Mouse (Mus musculus): ENCODE measurements around the gene Hhex. TPM values are rescaled to one million over a fixed set of nuclear protein-coding genes. Genes with fewer than 3 reads are reported as not detected.

Hhex gene
- polyA plus RNA-seq, 1 experiment, result 42.5 TPM

GRCm38 (mm10) chr19:37442524-37443286 is 8.1 kb downstream of the Hhex start:
- Histone ChIP-seq H3K4me3 (replicated peaks) (no peak overlapping the region), H3K27me3 (replicated peaks) (peaks cover 53% of the 10 kb centered on the region), H3K4me1 (peaks cover 10% of the 10 kb centered on the region), H3K36me3 (replicated peaks; ENCODE audit: low read length) (peaks cover 32% of the 10 kb centered on the region), H3K9me3 (peaks cover 10% of the 10 kb centered on the region)
- no peak for TF ChIP-seq FLI1 (IDR thresholded peaks at IDR 0.05; ENCODE audit: low read length)
- TF ChIP-seq GATA1 (IDR thresholded peaks at IDR 0.05; ENCODE audit: borderline replicate concordance, low read length), result no peak

- peaks cover 10% of the 10 kb centered on the region for H3K4me1 ChIP-seq
- TF ChIP-seq GATA1 (IDR thresholded peaks at IDR 0.05; ENCODE audit: borderline replicate concordance, low read length) (no peak), FLI1 (IDR thresholded peaks at IDR 0.05; ENCODE audit: low read length) (no peak)
- H3K27me3 ChIP-seq (replicated peaks), result peaks cover 62% of the 10 kb centered on the region
- H3K4me3 ChIP-seq (replicated peaks), result no peak overlapping the region
- peaks cover 27% of the 10 kb centered on the region for H3K36me3 ChIP-seq (replicated peaks; ENCODE audit: low read length)
- H3K9me3 ChIP-seq, result peaks cover 20% of the 10 kb centered on the region
Measured at GRCm38 (mm10) chr19:37443631-37444140, 9.1 kb downstream of the Hhex start.

GRCm38 (mm10) chr19:37448212-37448611 is 13.6 kb downstream of the Hhex start:
- Histone ChIP-seq H3K9me3 (peaks cover 21% of the 10 kb centered on the region), H3K4me3 (replicated peaks) (peak overlapping the region; percentile 50), H3K27me3 (replicated peaks) (peaks cover 62% of the 10 kb centered on the region), H3K36me3 (replicated peaks; ENCODE audit: low read length) (no peaks in the 10 kb centered on the region), H3K4me1 (peaks cover 6% of the 10 kb centered on the region)
- TF ChIP-seq FLI1 (IDR thresholded peaks at IDR 0.05; ENCODE audit: low read length), result no peak
- no peak for TF ChIP-seq GATA1 (IDR thresholded peaks at IDR 0.05; ENCODE audit: borderline replicate concordance, low read length)

GRCm38 (mm10) chr19:37449246-37449645 is 14.6 kb downstream of the Hhex start:
- H3K9me3 ChIP-seq, result peaks cover 21% of the 10 kb centered on the region
- H3K36me3 ChIP-seq (replicated peaks; ENCODE audit: low read length), result no peaks in the 10 kb centered on the region
- no peaks in the 10 kb centered on the region for H3K4me1 ChIP-seq
- no peak overlapping the region for H3K4me3 ChIP-seq (replicated peaks)
- H3K27me3 ChIP-seq (replicated peaks), result peaks cover 67% of the 10 kb centered on the region
- TF ChIP-seq FLI1 (IDR thresholded peaks at IDR 0.05; ENCODE audit: low read length), result no peak
- TF ChIP-seq GATA1 (IDR thresholded peaks at IDR 0.05; ENCODE audit: borderline replicate concordance, low read length), result no peak

GRCm38 (mm10) chr19:37455528-37455927 is 20.9 kb downstream of the Hhex start:
- H3K4me3 ChIP-seq (replicated peaks), result no peak overlapping the region
- no peak for TF ChIP-seq FLI1 (IDR thresholded peaks at IDR 0.05; ENCODE audit: low read length)
- TF ChIP-seq GATA1 (IDR thresholded peaks at IDR 0.05; ENCODE audit: borderline replicate concordance, low read length), result no peak
- H3K36me3 ChIP-seq (replicated peaks; ENCODE audit: low read length), result no peaks in the 10 kb centered on the region
- peaks cover 33% of the 10 kb centered on the region for H3K9me3 ChIP-seq
- H3K4me1 ChIP-seq, result no peaks in the 10 kb centered on the region
- H3K27me3 ChIP-seq (replicated peaks), result peaks cover 62% of the 10 kb centered on the region

GRCm38 (mm10) chr19:37455961-37456360 is 21.4 kb downstream of the Hhex start:
- peaks cover 37% of the 10 kb centered on the region for H3K9me3 ChIP-seq
- H3K4me3 ChIP-seq (replicated peaks), result no peak overlapping the region
- no peaks in the 10 kb centered on the region for H3K36me3 ChIP-seq (replicated peaks; ENCODE audit: low read length)
- TF ChIP-seq GATA1 (IDR thresholded peaks at IDR 0.05; ENCODE audit: borderline replicate concordance, low read length) (no peak), FLI1 (IDR thresholded peaks at IDR 0.05; ENCODE audit: low read length) (no peak)
- peaks cover 64% of the 10 kb centered on the region for H3K27me3 ChIP-seq (replicated peaks)
- H3K4me1 ChIP-seq, result no peaks in the 10 kb centered on the region

GRCm38 (mm10) chr19:37458013-37458412 is 23.4 kb downstream of the Hhex start:
- H3K9me3 ChIP-seq, result peaks cover 53% of the 10 kb centered on the region
- no peak overlapping the region for H3K4me3 ChIP-seq (replicated peaks)
- H3K36me3 ChIP-seq (replicated peaks; ENCODE audit: low read length), result no peaks in the 10 kb centered on the region
- TF ChIP-seq FLI1 (IDR thresholded peaks at IDR 0.05; ENCODE audit: low read length), result no peak
- no peak for TF ChIP-seq GATA1 (IDR thresholded peaks at IDR 0.05; ENCODE audit: borderline replicate concordance, low read length)
- no peaks in the 10 kb centered on the region for H3K4me1 ChIP-seq
- H3K27me3 ChIP-seq (replicated peaks), result peaks cover 51% of the 10 kb centered on the region

- Histone ChIP-seq H3K4me3 (replicated peaks) (no peak overlapping the region), H3K4me1 (no peaks in the 10 kb centered on the region; the same call in 1 of the 2 replicates), H3K36me3 (replicated peaks; ENCODE audit: low read length) (no peaks in the 10 kb centered on the region), H3K27me3 (replicated peaks) (peaks cover 38% of the 10 kb centered on the region), H3K9me3 (peaks cover 15% of the 10 kb centered on the region)
- TF ChIP-seq GATA1 (IDR thresholded peaks at IDR 0.05; ENCODE audit: borderline replicate concordance, low read length) (no peak), FLI1 (IDR thresholded peaks at IDR 0.05; ENCODE audit: low read length) (no peak)
Measured at GRCm38 (mm10) chr19:37466403-37466802, 31.8 kb downstream of the Hhex start.

GRCm38 (mm10) chr19:37466978-37467377 is 32.4 kb downstream of the Hhex start:
- no peaks in the 10 kb centered on the region; the same call in 1 of the 2 replicates for H3K4me1 ChIP-seq
- peaks cover 36% of the 10 kb centered on the region for H3K27me3 ChIP-seq (replicated peaks)

More at GRCm38 (mm10) chr19:37466978-37467377, 32.4 kb downstream of the Hhex start:
- no peak overlapping the region for H3K4me3 ChIP-seq (replicated peaks)
- H3K9me3 ChIP-seq, result peaks cover 11% of the 10 kb centered on the region
- TF ChIP-seq GATA1 (IDR thresholded peaks at IDR 0.05; ENCODE audit: borderline replicate concordance, low read length) (no peak), FLI1 (IDR thresholded peaks at IDR 0.05; ENCODE audit: low read length) (no peak)
- no peaks in the 10 kb centered on the region for H3K36me3 ChIP-seq (replicated peaks; ENCODE audit: low read length)
